Mouse (Mus musculus) liver, embryonic 12.5 days (tissue): ENCODE results near the gene Gm9821. TPM values are rescaled to one million over a fixed set of nuclear protein-coding genes. Genes with fewer than 3 reads are reported as not detected.

ENCODE experiments used
- ATAC-seq: fragments of 200-750 bp; cut with Nextera tagmentation; 2 replicates; pipeline ENCODE4 v1.8.0; 2017; ENCODE audit warnings: moderate number of reproducible peaks, mild to moderate bottlenecking, moderate library complexity
- H3K27ac ChIP-seq: fragments of 300-500 bp; sonication (generic); 2 replicates; pipeline ENCODE4 v1.5.1; 2016; ENCODE audit warnings: mild to moderate bottlenecking
- H3K27me3 ChIP-seq: fragments of 300-500 bp; sonication (generic); replicated peaks from 2 replicates; pipeline ENCODE4 v1.6.1; 2016; ENCODE audit warnings: mild to moderate bottlenecking, moderate library complexity
- H3K36me3 ChIP-seq: fragments of 300-500 bp; sonication (generic); 2 replicates; pipeline ENCODE4 v1.6.1; 2016; ENCODE audit warnings: mild to moderate bottlenecking, moderate library complexity
- H3K4me1 ChIP-seq: fragments of 300-500 bp; sonication (generic); 2 replicates; pipeline ENCODE4 v1.6.1; 2016
- H3K4me2 ChIP-seq: fragments of 300-500 bp; sonication (generic); 2 replicates; pipeline ENCODE4 v1.6.1; 2016; ENCODE audit warnings: mild to moderate bottlenecking, moderate library complexity
- H3K4me3 ChIP-seq: fragments of 300-500 bp; sonication (generic); 2 replicates; pipeline ENCODE4 v1.5.1; 2016; ENCODE audit warnings: mild to moderate bottlenecking, moderate library complexity
- H3K9ac ChIP-seq: fragments of 300-500 bp; sonication (generic); 2 replicates; pipeline ENCODE4 v1.6.1; 2016; ENCODE audit warnings: mild to moderate bottlenecking, moderate library complexity
- H3K9me3 ChIP-seq: fragments of 300-500 bp; sonication (generic); replicated peaks from 2 replicates; pipeline ENCODE4 v1.6.1; 2016; ENCODE audit warnings: mild to moderate bottlenecking, moderate library complexity
- WGBS: fragments of 180-500 bp; shearing (Covaris S2); methylation state at CpG from one replicate; pipeline ENCODE4 v1.1.7; 2016; ENCODE audit not compliant: insufficient replicate concordance; 5-methylcytosine and 5-hydroxymethylcytosine counted together
- polyA plus RNA-seq: library from polyadenylated mRNA; unstranded; fragments of >200 nt; fragmentation: Nextera tagmentation; extraction: Ambion mirVana; gene quantifications from 2 replicates; pipeline ENCODE4 v1.2.1, GENCODE M21; 2016

The Gm9821 gene
- polyA plus RNA-seq, 1 experiment from 2014 or later: 2.5 TPM

- no peak for ATAC-seq
- peaks cover 66% of the 10 kb centered on the region for H3K4me1 ChIP-seq
- H3K9ac ChIP-seq: no peak overlapping the region
- H3K27ac ChIP-seq: no peak overlapping the region
- H3K4me3 ChIP-seq: no peak overlapping the region
- 66% methylated on average over 23 of the region's 23 CpGs for WGBS
- peaks cover 63% of the 10 kb centered on the region for H3K27me3 ChIP-seq
- no peak overlapping the region for H3K4me2 ChIP-seq
- no peaks in the 10 kb centered on the region for H3K9me3 ChIP-seq
- peaks cover 11% of the 10 kb centered on the region for H3K36me3 ChIP-seq
Measured at GRCm38 (mm10) chr2:91928534-91929350, 16.8 kb upstream of the Gm9821 start.

- peak overlapping the region; percentile 73; the same call in 1 of the 2 replicates for H3K4me2 ChIP-seq
- H3K27me3 ChIP-seq: peaks cover 56% of the 10 kb centered on the region
- H3K4me1 ChIP-seq: peaks cover 70% of the 10 kb centered on the region
- H3K9ac ChIP-seq: no peak overlapping the region
- H3K36me3 ChIP-seq: peaks cover 19% of the 10 kb centered on the region
- no peaks in the 10 kb centered on the region for H3K9me3 ChIP-seq
- H3K4me3 ChIP-seq: no peak overlapping the region
- no peak for ATAC-seq
- WGBS: 62% methylated on average over 3 of the region's 3 CpGs
- no peak overlapping the region for H3K27ac ChIP-seq
Measured at GRCm38 (mm10) chr2:91929455-91929854, 16.0 kb upstream of the Gm9821 start.

GRCm38 (mm10) chr2:91929936-91930335, 15.6 kb upstream of the Gm9821 start:
- Histone ChIP-seq H3K4me2 (peak overlapping the region; percentile 73), H3K27ac (no peak overlapping the region), H3K4me3 (peak overlapping the region; percentile 50), H3K9ac (no peak overlapping the region), H3K27me3 (peaks cover 51% of the 10 kb centered on the region), H3K4me1 (peaks cover 75% of the 10 kb centered on the region), H3K36me3 (peaks cover 23% of the 10 kb centered on the region), H3K9me3 (no peaks in the 10 kb centered on the region)
- 24% methylated on average over 12 of the region's 12 CpGs for WGBS
- no peak for ATAC-seq

DNA sequence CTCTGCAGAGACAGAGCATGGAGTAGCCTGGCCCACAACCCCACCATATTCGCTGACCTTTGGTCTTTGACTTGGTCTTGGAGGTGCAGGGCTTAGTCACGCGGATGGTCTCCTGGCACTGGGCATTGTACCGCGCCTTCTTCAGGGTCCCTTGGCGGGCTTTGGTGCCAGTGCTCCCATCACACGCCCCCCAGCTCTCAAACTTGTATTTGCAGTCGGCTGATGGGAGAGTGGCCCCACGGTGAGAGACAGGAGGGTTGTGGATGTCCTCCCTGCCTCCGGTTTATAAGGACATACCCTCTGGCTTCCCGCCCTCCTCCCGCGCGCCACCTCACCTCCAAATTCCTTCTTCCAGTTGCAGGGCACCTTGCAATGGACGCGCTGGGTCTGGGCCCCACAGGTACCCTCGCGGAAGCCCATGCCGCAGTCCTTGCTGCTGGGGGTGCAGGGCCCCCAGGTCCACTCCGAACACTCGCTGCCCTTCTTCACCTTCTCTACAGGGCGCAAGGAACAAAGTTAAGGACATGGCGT, 14.7 kb upstream of the Gm9821 start:
- Histone ChIP-seq H3K9me3 (no peaks in the 10 kb centered on the region), H3K27me3 (peaks cover 42% of the 10 kb centered on the region), H3K36me3 (peaks cover 32% of the 10 kb centered on the region), H3K4me1 (peaks cover 72% of the 10 kb centered on the region), H3K9ac (peak overlapping the region; percentile 55), H3K27ac (peak overlapping the region; percentile 64; the same call in 1 of the 2 replicates), H3K4me3 (peak overlapping the region; percentile 50), H3K4me2 (peak overlapping the region; percentile 73)
- no peak for ATAC-seq
- 27% methylated on average over 23 of the region's 23 CpGs for WGBS

- 9% methylated on average over 47 of the region's 50 CpGs for WGBS
Measured at GRCm38 (mm10) chr2:91931328-91932159, 14.0 kb upstream of the Gm9821 start.

GRCm38 (mm10) chr2:91932160-91932711, 13.3 kb upstream of the Gm9821 start, which contains the start of gene Mdk:
TSS of gene Mdk (minus strand) at chr2:91932297.
- Histone ChIP-seq H3K27ac (peak within 1 kb of the TSS; percentile 64), H3K4me3 (peak within 1 kb of the TSS; percentile 50), H3K27me3 (peaks cover 33% of the 10 kb centered on the region), H3K4me2 (peak within 1 kb of the TSS; percentile 73), H3K9ac (peak within 1 kb of the TSS; percentile 55), H3K36me3 (peaks cover 46% of the 10 kb centered on the region), H3K4me1 (peaks cover 67% of the 10 kb centered on the region), H3K9me3 (no peaks in the 10 kb centered on the region)
- ATAC-seq: peak; percentile 44
- WGBS: 3% methylated on average over 16 of the region's 16 CpGs

More at GRCm38 (mm10) chr2:91931328-91932159, 14.0 kb upstream of the Gm9821 start:
- Histone ChIP-seq H3K4me1 (peaks cover 72% of the 10 kb centered on the region), H3K36me3 (peaks cover 40% of the 10 kb centered on the region), H3K27ac (peak overlapping the region; percentile 64), H3K27me3 (peaks cover 35% of the 10 kb centered on the region), H3K9me3 (no peaks in the 10 kb centered on the region), H3K9ac (peak overlapping the region; percentile 55), H3K4me2 (peak overlapping the region; percentile 73), H3K4me3 (peak overlapping the region; percentile 50)
- peak; percentile 25 for ATAC-seq

- ATAC-seq: peak; percentile 28; the same call in 1 of the 2 replicates
- peak overlapping the region; percentile 50 for H3K4me3 ChIP-seq
- H3K9me3 ChIP-seq: no peaks in the 10 kb centered on the region
- WGBS: 22% methylated on average over 6 of the region's 6 CpGs
- H3K36me3 ChIP-seq: peaks cover 53% of the 10 kb centered on the region
- H3K4me1 ChIP-seq: peaks cover 61% of the 10 kb centered on the region
- H3K27me3 ChIP-seq: peaks cover 33% of the 10 kb centered on the region
- H3K27ac ChIP-seq: peak overlapping the region; percentile 64
- H3K4me2 ChIP-seq: peak overlapping the region; percentile 73
- H3K9ac ChIP-seq: peak overlapping the region; percentile 55
Measured at GRCm38 (mm10) chr2:91932737-91933350, 12.7 kb upstream of the Gm9821 start.

DNA sequence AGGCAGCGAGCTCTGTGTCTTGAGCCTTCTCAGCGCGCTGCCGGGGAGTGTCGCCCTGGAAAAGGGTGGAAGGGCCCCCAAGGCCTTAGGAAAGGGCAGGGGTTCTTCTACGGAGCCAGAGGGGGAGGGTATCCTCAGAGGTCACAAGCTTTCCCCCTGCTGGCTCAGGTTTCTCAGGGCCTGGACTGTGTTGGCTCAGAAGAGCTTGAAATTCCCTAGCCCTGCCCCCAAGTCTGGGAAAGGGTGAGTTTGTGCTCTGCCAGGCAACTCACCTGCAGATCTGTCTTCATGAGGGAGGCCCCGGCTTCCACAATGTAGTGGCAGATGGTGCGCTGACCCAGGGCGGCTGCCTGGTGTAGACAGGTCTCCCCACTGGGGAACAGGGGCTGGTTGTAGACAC, 12.0 kb upstream of the Gm9821 start:
- peaks cover 59% of the 10 kb centered on the region for H3K36me3 ChIP-seq
- H3K27ac ChIP-seq: peak overlapping the region; percentile 64
- H3K27me3 ChIP-seq: peaks cover 31% of the 10 kb centered on the region
- no peak overlapping the region for H3K9ac ChIP-seq
- ATAC-seq: no peak
- no peaks in the 10 kb centered on the region for H3K9me3 ChIP-seq
- 75% methylated on average over 9 of the region's 9 CpGs for WGBS
- H3K4me2 ChIP-seq: no peak overlapping the region
- no peak overlapping the region for H3K4me3 ChIP-seq
- H3K4me1 ChIP-seq: peaks cover 55% of the 10 kb centered on the region

DNA sequence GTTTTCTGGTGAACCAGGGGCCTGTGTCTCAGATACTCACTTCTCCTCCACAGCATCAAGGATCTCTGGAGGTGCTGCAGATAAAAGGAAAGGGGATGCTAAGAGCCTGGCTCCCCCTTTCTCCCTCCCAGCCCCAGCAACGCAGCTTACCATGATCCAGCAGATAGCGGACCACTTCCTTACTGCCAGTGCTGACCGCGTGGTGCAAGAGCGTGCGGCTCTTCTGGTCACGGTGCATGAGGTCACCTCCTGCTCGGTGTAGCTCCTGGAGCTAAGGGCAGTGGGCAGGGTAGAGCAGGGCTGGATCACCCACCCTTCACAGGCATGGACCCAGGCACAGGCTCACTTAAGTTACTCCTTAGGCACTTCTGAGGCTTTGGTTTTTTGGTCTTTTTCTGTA, 11.5 kb upstream of the Gm9821 start:
- WGBS: 35% methylated on average over 8 of the region's 8 CpGs
- Histone ChIP-seq H3K4me1 (peaks cover 54% of the 10 kb centered on the region), H3K9ac (no peak overlapping the region), H3K27ac (no peak overlapping the region), H3K36me3 (peaks cover 64% of the 10 kb centered on the region), H3K4me3 (no peak overlapping the region), H3K4me2 (no peak overlapping the region), H3K27me3 (peaks cover 26% of the 10 kb centered on the region), H3K9me3 (no peaks in the 10 kb centered on the region)
- ATAC-seq: peak; percentile 11; the same call in 1 of the 2 replicates

GRCm38 (mm10) chr2:91934826-91935525, 10.5 kb upstream of the Gm9821 start:
- no peak overlapping the region for H3K9ac ChIP-seq
- ATAC-seq: no peak
- H3K4me3 ChIP-seq: no peak overlapping the region
- peaks cover 20% of the 10 kb centered on the region for H3K27me3 ChIP-seq
- peaks cover 50% of the 10 kb centered on the region for H3K4me1 ChIP-seq
- peaks cover 74% of the 10 kb centered on the region for H3K36me3 ChIP-seq
- no peak overlapping the region for H3K4me2 ChIP-seq
- no peaks in the 10 kb centered on the region for H3K9me3 ChIP-seq
- WGBS: 83% methylated on average over 9 of the region's 9 CpGs
- H3K27ac ChIP-seq: no peak overlapping the region

GRCm38 (mm10) chr2:91936154-91936553, 9.3 kb upstream of the Gm9821 start:
- H3K4me1 ChIP-seq: peaks cover 38% of the 10 kb centered on the region
- no peak overlapping the region for H3K27ac ChIP-seq
- H3K4me2 ChIP-seq: no peak overlapping the region
- 88% methylated on average over 7 of the region's 7 CpGs for WGBS
- H3K9me3 ChIP-seq: no peaks in the 10 kb centered on the region
- ATAC-seq: no peak
- no peak overlapping the region for H3K4me3 ChIP-seq
- H3K36me3 ChIP-seq: peaks cover 86% of the 10 kb centered on the region
- peaks cover 8% of the 10 kb centered on the region for H3K27me3 ChIP-seq
- H3K9ac ChIP-seq: no peak overlapping the region
